Mouse (Mus musculus): Measurements from ENCODE around the gene Siae. TPM values are rescaled to one million over a fixed set of nuclear protein-coding genes. Genes with fewer than 3 reads are reported as not detected.
A peak's percentile ranks its signal among the peaks of the same experiment; 100 is the strongest.

The Siae gene
- polyA plus RNA-seq, 1 experiment from 2014 or later: 26.7 TPM

DNA sequence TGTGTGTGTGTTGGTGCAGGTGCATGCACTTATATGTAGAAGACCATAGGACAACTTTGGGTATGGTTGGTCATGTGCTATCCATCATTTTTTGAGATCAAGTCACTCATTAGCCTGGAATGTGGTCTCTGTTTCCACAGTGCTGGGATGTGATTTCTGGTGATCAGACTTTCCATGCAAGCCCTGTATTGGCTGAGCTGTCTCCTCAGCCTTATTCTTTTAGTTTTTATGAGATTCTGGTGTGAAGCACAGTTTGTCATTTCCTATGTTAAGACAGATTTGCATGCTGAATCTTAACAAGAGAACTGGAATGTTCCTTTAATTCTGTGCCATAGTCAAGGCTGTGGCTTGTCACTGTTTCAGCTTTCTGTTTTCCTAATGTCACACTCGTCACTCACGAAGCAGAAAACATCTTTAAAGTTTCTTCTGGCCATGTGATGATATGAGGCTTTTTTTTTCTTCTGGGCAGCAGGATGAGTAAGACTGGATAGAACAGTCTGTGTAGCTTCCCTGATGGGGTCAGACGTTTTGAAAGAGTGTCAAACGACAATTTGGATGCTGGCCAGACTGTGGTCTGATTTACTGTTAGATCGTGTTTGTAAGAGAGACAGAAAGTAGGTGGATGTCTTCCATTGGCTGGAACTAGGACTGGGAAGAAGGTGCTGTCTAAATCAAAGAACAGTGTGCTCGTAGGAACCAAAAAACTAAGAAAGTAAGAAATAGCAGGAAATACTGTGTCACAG is 81.5 kb downstream of the Siae start:
- ATAC-seq (peak; percentile 85), DNase-seq (ENCODE audit: low read depth, low spot score) (peak; percentile 69)
- TF ChIP-seq CTCF (IDR thresholded peaks at IDR 0.05): no peak
- POLR2A ChIA-PET: interaction anchor here (0.7 kb wide), 1 partner anchor 199 kb away, joined by 3 read pairs; no protein-coding TSS in a partner anchor
- H3K27me3 ChIP-seq: no peaks in the 10 kb centered on the region
- in situ Hi-C loops (cut with MboI; ENCODE audit: low pct_unique_long_range_greater_than_20kb): no loop called here
- CTCF ChIA-PET: interaction anchor here (1.0 to 1.2 kb wide), 5 partner anchors 8 to 231 kb away, joined by 3 to 7 read pairs (median 3); no protein-coding TSS in a partner anchor

- DNase-seq (ENCODE audit: low read depth, low spot score) (no peak), ATAC-seq (no peak)
- TF ChIP-seq CTCF (IDR thresholded peaks at IDR 0.05): no peak
- no peaks in the 10 kb centered on the region for H3K27me3 ChIP-seq
- ChIA-PET CTCF (no interaction called here), POLR2A (no interaction called here)
- in situ Hi-C loops (cut with MboI; ENCODE audit: low pct_unique_long_range_greater_than_20kb): no loop called here
Observed at GRCm38 (mm10) chr9:37638721-37639120, 83.2 kb downstream of the Siae start.

- TF ChIP-seq CTCF (IDR thresholded peaks at IDR 0.05): no peak
- no peak for ATAC-seq
- no peaks in the 10 kb centered on the region for H3K27me3 ChIP-seq
- no peak for DNase-seq (ENCODE audit: low read depth, low spot score)
- ChIA-PET CTCF (no interaction called here), POLR2A (no interaction called here)
- in situ Hi-C loops (cut with MboI; ENCODE audit: low pct_unique_long_range_greater_than_20kb): no loop called here
Observed at GRCm38 (mm10) chr9:37646246-37646645, 90.7 kb downstream of the Siae start.

DNA sequence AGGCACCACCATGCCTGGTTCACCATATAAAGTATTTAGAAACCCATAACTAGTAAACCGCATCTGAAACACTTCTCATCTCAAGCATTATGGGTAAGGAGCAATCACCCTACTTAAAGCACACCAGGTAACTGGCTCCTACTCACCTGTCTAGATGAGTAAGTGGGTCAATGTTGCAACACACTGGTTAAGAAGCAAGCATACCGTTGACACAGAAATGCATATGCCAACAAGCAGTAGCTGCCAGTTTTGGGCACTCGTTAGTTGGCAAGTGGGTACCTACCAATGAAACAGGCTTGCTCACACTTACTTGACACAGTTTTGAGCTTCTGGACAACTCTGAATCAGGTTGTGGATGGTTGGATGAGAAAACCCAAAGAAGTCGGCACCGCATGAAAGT is 95.1 kb downstream of the Siae start:
- H3K27me3 ChIP-seq: no peaks in the 10 kb centered on the region
- ATAC-seq (no peak), DNase-seq (ENCODE audit: low read depth, low spot score) (no peak)
- ChIA-PET CTCF (interaction anchor here (0.8 to 1.6 kb wide), 3 partner anchors 8 to 18 kb away, joined by 3 to 4 read pairs (median 3); no protein-coding TSS in a partner anchor), POLR2A (no interaction called here)
- in situ Hi-C loops (cut with MboI; ENCODE audit: low pct_unique_long_range_greater_than_20kb): no loop called here
- TF ChIP-seq CTCF (IDR thresholded peaks at IDR 0.05): no peak

DNA sequence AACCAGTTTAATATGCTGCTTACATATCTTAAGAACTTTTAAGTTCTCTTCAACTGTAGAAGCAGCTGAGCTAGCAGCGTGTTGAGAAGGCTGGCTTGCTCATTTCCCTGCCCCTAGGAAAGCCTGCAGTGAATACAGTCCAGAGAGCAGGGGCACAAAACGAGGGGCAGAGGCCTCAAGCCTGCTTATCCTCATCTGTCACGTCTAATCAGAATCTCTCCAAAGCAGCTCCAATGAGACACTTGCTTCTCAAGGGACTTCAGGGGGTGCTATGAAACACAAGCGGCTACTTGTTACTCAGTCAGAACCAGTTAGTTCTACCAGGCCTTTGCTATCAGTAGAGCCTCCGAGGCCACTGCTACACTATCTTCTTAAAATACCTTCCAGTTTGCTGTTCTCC is 98.3 kb downstream of the Siae start:
- CTCF ChIA-PET: interaction anchor here (1.6 kb wide), 1 partner anchor 14 kb away, joined by 3 read pairs; no protein-coding TSS in a partner anchor
- ATAC-seq (no peak), DNase-seq (ENCODE audit: low read depth, low spot score) (no peak)
- in situ Hi-C loops (cut with MboI; ENCODE audit: low pct_unique_long_range_greater_than_20kb): no loop called here
- no peaks in the 10 kb centered on the region for H3K27me3 ChIP-seq
- POLR2A ChIA-PET: no interaction called here
- TF ChIP-seq CTCF (IDR thresholded peaks at IDR 0.05): no peak

- in situ Hi-C loops (cut with MboI; ENCODE audit: low pct_unique_long_range_greater_than_20kb): no loop called here
- no peak for TF ChIP-seq CTCF (IDR thresholded peaks at IDR 0.05)
- ATAC-seq (no peak), DNase-seq (ENCODE audit: low read depth, low spot score) (no peak)
- POLR2A ChIA-PET: interaction anchor here (0.6 kb wide), 1 partner anchor 17 kb away, joined by 3 read pairs; no protein-coding TSS in a partner anchor
- no peaks in the 10 kb centered on the region for H3K27me3 ChIP-seq
- CTCF ChIA-PET: interaction anchor here (1.4 kb wide), 1 partner anchor 20 kb away, joined by 3 read pairs; no protein-coding TSS in a partner anchor
Observed at GRCm38 (mm10) chr9:37655961-37656360, 100.5 kb downstream of the Siae start.

DNA sequence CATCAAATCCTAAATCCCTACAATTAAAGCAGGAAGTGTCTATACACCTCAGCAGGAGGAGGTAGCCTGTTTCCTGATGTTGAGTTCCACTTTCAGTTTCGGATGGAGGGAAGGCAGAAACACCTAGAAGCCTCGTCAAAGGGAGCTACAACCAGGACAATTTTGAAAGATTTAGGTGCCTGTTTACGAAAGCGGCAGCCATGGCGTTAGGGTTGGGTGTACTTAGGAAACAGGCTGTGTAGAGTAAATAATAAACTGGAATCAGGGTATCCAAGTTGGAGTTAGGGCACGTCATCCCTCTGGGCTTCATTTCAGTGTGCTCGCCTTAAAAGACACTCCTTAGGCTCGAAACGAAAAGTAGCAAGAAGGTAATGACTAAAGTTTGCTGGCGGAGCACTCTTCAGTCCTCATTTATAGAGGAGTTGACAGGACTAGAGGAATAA is 101.0 kb downstream of the Siae start:
- TF ChIP-seq CTCF (IDR thresholded peaks at IDR 0.05): no peak
- CTCF ChIA-PET: interaction anchor here (1.4 kb wide), 1 partner anchor 20 kb away, joined by 3 read pairs; no protein-coding TSS in a partner anchor
- POLR2A ChIA-PET: interaction anchor here (0.6 to 1.2 kb wide), 2 partner anchors 15 to 240 kb away, joined by 3 read pairs; partner anchors contain the start of gene Olfr145
- DNase-seq (ENCODE audit: low read depth, low spot score): peak; percentile 13
- H3K27me3 ChIP-seq: no peaks in the 10 kb centered on the region
- in situ Hi-C loops (cut with MboI; ENCODE audit: low pct_unique_long_range_greater_than_20kb): no loop called here
- ATAC-seq: peak; percentile 42

- ATAC-seq: peak; percentile 94
Observed at GRCm38 (mm10) chr9:37656931-37657481, 101.5 kb downstream of the Siae start, which contains the start of gene Tbrg1. TSS of gene Tbrg1 (minus strand) at chr9:37657312.

GRCm38 (mm10) chr9:37659413-37659812 is 103.9 kb downstream of the Siae start:
- DNase-seq (ENCODE audit: low read depth, low spot score) (no peak), ATAC-seq (no peak)
- in situ Hi-C loops (cut with MboI; ENCODE audit: low pct_unique_long_range_greater_than_20kb): no loop called here
- no peak for TF ChIP-seq CTCF (IDR thresholded peaks at IDR 0.05)
- ChIA-PET CTCF (interaction anchor here (1.0 kb wide), 1 partner anchor 23 kb away, joined by 3 read pairs; no protein-coding TSS in a partner anchor), POLR2A (no interaction called here)
- H3K27me3 ChIP-seq: no peaks in the 10 kb centered on the region

More at GRCm38 (mm10) chr9:37656931-37657481, 101.5 kb downstream of the Siae start, which contains the start of gene Tbrg1:
- ChIA-PET POLR2A (interaction anchor here (0.6 to 1.2 kb wide), 2 partner anchors 16 to 240 kb away, joined by 3 read pairs; partner anchors contain the start of gene Olfr145), CTCF (interaction anchor here (1.4 kb wide), 1 partner anchor 21 kb away, joined by 3 read pairs; no protein-coding TSS in a partner anchor)
- peak; percentile 75 for DNase-seq (ENCODE audit: low read depth, low spot score)
- no peak for TF ChIP-seq CTCF (IDR thresholded peaks at IDR 0.05)
- H3K27me3 ChIP-seq: no peaks in the 10 kb centered on the region
- in situ Hi-C loops (cut with MboI; ENCODE audit: low pct_unique_long_range_greater_than_20kb): no loop called here

DNA sequence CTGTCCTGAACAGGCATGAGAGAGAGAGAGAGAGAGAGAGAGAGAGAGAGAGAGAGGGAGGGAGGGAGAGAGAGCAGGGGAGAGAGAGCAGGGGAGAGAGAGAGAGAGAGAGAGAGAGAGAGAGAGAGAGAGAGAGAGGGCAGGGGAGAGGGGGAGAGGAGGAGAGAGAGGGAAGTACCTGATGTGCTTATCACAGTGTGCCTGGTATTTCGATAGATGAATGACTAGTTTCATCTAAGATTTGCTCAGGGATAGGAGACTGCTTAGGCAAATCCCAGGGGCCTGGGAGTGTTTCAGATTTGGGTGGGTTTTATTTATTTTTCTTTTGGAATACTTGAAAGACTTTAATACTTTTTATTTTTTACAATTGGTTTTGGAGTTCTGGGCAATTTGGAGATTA is 107.7 kb downstream of the Siae start:
- DNase-seq (ENCODE audit: low read depth, low spot score) (no peak), ATAC-seq (no peak)
- TF ChIP-seq CTCF (IDR thresholded peaks at IDR 0.05): no peak
- in situ Hi-C loops (cut with MboI; ENCODE audit: low pct_unique_long_range_greater_than_20kb): no loop called here
- CTCF ChIA-PET: no interaction called here
- H3K27me3 ChIP-seq: no peaks in the 10 kb centered on the region
- POLR2A ChIA-PET: no interaction called here

GRCm38 (mm10) chr9:37664604-37665003 is 109.1 kb downstream of the Siae start:
- ATAC-seq: peak; percentile 92
- POLR2A ChIA-PET: no interaction called here
- TF ChIP-seq CTCF (IDR thresholded peaks at IDR 0.05): no peak

More at GRCm38 (mm10) chr9:37664604-37665003, 109.1 kb downstream of the Siae start:
- CTCF ChIA-PET: no interaction called here
- in situ Hi-C loops (cut with MboI; ENCODE audit: low pct_unique_long_range_greater_than_20kb): no loop called here
- H3K27me3 ChIP-seq: no peaks in the 10 kb centered on the region
- DNase-seq (ENCODE audit: low read depth, low spot score): no peak
